Mouse (Mus musculus): ENCODE results near the gene Msrb1. TPM values are rescaled to one million over a fixed set of nuclear protein-coding genes. Genes with fewer than 3 reads are reported as not detected.

Gene Msrb1
- polyA plus RNA-seq, 1 experiment, result 57.8 TPM

- no peaks in the 10 kb centered on the region for H3K79me3 ChIP-seq (ENCODE audit: low read depth)
- H3ac ChIP-seq (ENCODE audit: control insufficient read depth, insufficient read length, low read depth), result no peak overlapping the region
- H3K4me3 ChIP-seq (ENCODE audit: insufficient read depth, poor library complexity, severe bottlenecking), result no peak overlapping the region
- TF ChIP-seq MYOG (IDR thresholded peaks at IDR 0.05; ENCODE audit: control insufficient read depth, extremely low read depth, insufficient read length) (no peak), MYOD1 (IDR thresholded peaks at IDR 0.05; ENCODE audit: control insufficient read depth, insufficient read length, low read depth) (no peak), CEBPB (IDR thresholded peaks at IDR 0.05; ENCODE audit: low read depth) (no peak), FOSL1 (IDR thresholded peaks at IDR 0.05; ENCODE audit: insufficient read depth, low read length, poor library complexity, severe bottlenecking) (no peak), USF1 (IDR thresholded peaks at IDR 0.05; ENCODE audit: low read depth) (no peak), CTCF (IDR thresholded peaks at IDR 0.05; ENCODE audit: control insufficient read depth, insufficient read depth, insufficient read length) (no peak), MAX (IDR thresholded peaks at IDR 0.05) (no peak)
- no peaks in the 10 kb centered on the region for H3K79me2 ChIP-seq (ENCODE audit: control insufficient read depth, insufficient read depth)
- H3K36me3 ChIP-seq (ENCODE audit: control insufficient read depth, insufficient read depth), result no peaks in the 10 kb centered on the region
- H3K27me3 ChIP-seq (ENCODE audit: control insufficient read depth, insufficient read depth, insufficient read length), result peaks cover 56% of the 10 kb centered on the region
Observed at GRCm38 (mm10) chr17:24766266-24766875, 29.9 kb downstream of the Msrb1 start.

- no peaks in the 10 kb centered on the region for H3K36me3 ChIP-seq (ENCODE audit: control insufficient read depth, insufficient read depth)
- H3ac ChIP-seq (ENCODE audit: control insufficient read depth, insufficient read length, low read depth), result no peak overlapping the region
- peaks cover 58% of the 10 kb centered on the region for H3K27me3 ChIP-seq (ENCODE audit: control insufficient read depth, insufficient read depth, insufficient read length)
- no peaks in the 10 kb centered on the region for H3K79me2 ChIP-seq (ENCODE audit: control insufficient read depth, insufficient read depth)
- H3K79me3 ChIP-seq (ENCODE audit: low read depth), result no peaks in the 10 kb centered on the region
- TF ChIP-seq CTCF (IDR thresholded peaks at IDR 0.05; ENCODE audit: control insufficient read depth, insufficient read depth, insufficient read length), result no peak
- TF ChIP-seq MAX (IDR thresholded peaks at IDR 0.05), result no peak
- TF ChIP-seq MYOG (IDR thresholded peaks at IDR 0.05; ENCODE audit: control insufficient read depth, extremely low read depth, insufficient read length), result no peak
- TF ChIP-seq USF1 (IDR thresholded peaks at IDR 0.05; ENCODE audit: low read depth), result no peak
- TF ChIP-seq FOSL1 (IDR thresholded peaks at IDR 0.05; ENCODE audit: insufficient read depth, low read length, poor library complexity, severe bottlenecking), result no peak
- TF ChIP-seq CEBPB (IDR thresholded peaks at IDR 0.05; ENCODE audit: low read depth), result no peak
- TF ChIP-seq MYOD1 (IDR thresholded peaks at IDR 0.05; ENCODE audit: control insufficient read depth, insufficient read length, low read depth), result no peak
- no peak overlapping the region for H3K4me3 ChIP-seq (ENCODE audit: insufficient read depth, poor library complexity, severe bottlenecking)
Observed at GRCm38 (mm10) chr17:24769146-24769545, 32.7 kb downstream of the Msrb1 start.

- Histone ChIP-seq H3K36me3 (ENCODE audit: control insufficient read depth, insufficient read depth) (no peaks in the 10 kb centered on the region), H3K27me3 (ENCODE audit: control insufficient read depth, insufficient read depth, insufficient read length) (peaks cover 44% of the 10 kb centered on the region), H3K79me3 (ENCODE audit: low read depth) (no peaks in the 10 kb centered on the region), H3K4me3 (ENCODE audit: insufficient read depth, poor library complexity, severe bottlenecking) (no peak overlapping the region), H3K79me2 (ENCODE audit: control insufficient read depth, insufficient read depth) (no peaks in the 10 kb centered on the region), H3ac (ENCODE audit: control insufficient read depth, insufficient read length, low read depth) (no peak overlapping the region)
- no peak for TF ChIP-seq USF1 (IDR thresholded peaks at IDR 0.05; ENCODE audit: low read depth)
- TF ChIP-seq MYOG (IDR thresholded peaks at IDR 0.05; ENCODE audit: control insufficient read depth, extremely low read depth, insufficient read length), result no peak
- no peak for TF ChIP-seq FOSL1 (IDR thresholded peaks at IDR 0.05; ENCODE audit: insufficient read depth, low read length, poor library complexity, severe bottlenecking)
- no peak for TF ChIP-seq CEBPB (IDR thresholded peaks at IDR 0.05; ENCODE audit: low read depth)
- TF ChIP-seq MYOD1 (IDR thresholded peaks at IDR 0.05; ENCODE audit: control insufficient read depth, insufficient read length, low read depth), result no peak
Observed at GRCm38 (mm10) chr17:24773241-24773640, 36.8 kb downstream of the Msrb1 start.

GRCm38 (mm10) chr17:24775173-24775572 lies 38.7 kb downstream of the Msrb1 start:
- Histone ChIP-seq H3K79me2 (ENCODE audit: control insufficient read depth, insufficient read depth) (no peaks in the 10 kb centered on the region), H3K36me3 (ENCODE audit: control insufficient read depth, insufficient read depth) (no peaks in the 10 kb centered on the region), H3K27me3 (ENCODE audit: control insufficient read depth, insufficient read depth, insufficient read length) (peaks cover 39% of the 10 kb centered on the region), H3K4me3 (ENCODE audit: insufficient read depth, poor library complexity, severe bottlenecking) (no peak overlapping the region), H3ac (ENCODE audit: control insufficient read depth, insufficient read length, low read depth) (no peak overlapping the region), H3K79me3 (ENCODE audit: low read depth) (no peaks in the 10 kb centered on the region)
- TF ChIP-seq CEBPB (IDR thresholded peaks at IDR 0.05; ENCODE audit: low read depth) (no peak), FOSL1 (IDR thresholded peaks at IDR 0.05; ENCODE audit: insufficient read depth, low read length, poor library complexity, severe bottlenecking) (no peak), CTCF (IDR thresholded peaks at IDR 0.05; ENCODE audit: control insufficient read depth, insufficient read depth, insufficient read length) (no peak), MAX (IDR thresholded peaks at IDR 0.05) (no peak), USF1 (IDR thresholded peaks at IDR 0.05; ENCODE audit: low read depth) (no peak), MYOG (IDR thresholded peaks at IDR 0.05; ENCODE audit: control insufficient read depth, extremely low read depth, insufficient read length) (no peak), MYOD1 (IDR thresholded peaks at IDR 0.05; ENCODE audit: control insufficient read depth, insufficient read length, low read depth) (no peak)

GRCm38 (mm10) chr17:24777073-24777472 lies 40.6 kb downstream of the Msrb1 start:
- Histone ChIP-seq H3K36me3 (ENCODE audit: control insufficient read depth, insufficient read depth) (no peaks in the 10 kb centered on the region), H3ac (ENCODE audit: control insufficient read depth, insufficient read length, low read depth) (no peak overlapping the region), H3K79me2 (ENCODE audit: control insufficient read depth, insufficient read depth) (no peaks in the 10 kb centered on the region), H3K79me3 (ENCODE audit: low read depth) (no peaks in the 10 kb centered on the region), H3K4me3 (ENCODE audit: insufficient read depth, poor library complexity, severe bottlenecking) (no peak overlapping the region), H3K27me3 (ENCODE audit: control insufficient read depth, insufficient read depth, insufficient read length) (peaks cover 41% of the 10 kb centered on the region)
- TF ChIP-seq FOSL1 (IDR thresholded peaks at IDR 0.05; ENCODE audit: insufficient read depth, low read length, poor library complexity, severe bottlenecking), result no peak
- no peak for TF ChIP-seq MYOG (IDR thresholded peaks at IDR 0.05; ENCODE audit: control insufficient read depth, extremely low read depth, insufficient read length)

DNA sequence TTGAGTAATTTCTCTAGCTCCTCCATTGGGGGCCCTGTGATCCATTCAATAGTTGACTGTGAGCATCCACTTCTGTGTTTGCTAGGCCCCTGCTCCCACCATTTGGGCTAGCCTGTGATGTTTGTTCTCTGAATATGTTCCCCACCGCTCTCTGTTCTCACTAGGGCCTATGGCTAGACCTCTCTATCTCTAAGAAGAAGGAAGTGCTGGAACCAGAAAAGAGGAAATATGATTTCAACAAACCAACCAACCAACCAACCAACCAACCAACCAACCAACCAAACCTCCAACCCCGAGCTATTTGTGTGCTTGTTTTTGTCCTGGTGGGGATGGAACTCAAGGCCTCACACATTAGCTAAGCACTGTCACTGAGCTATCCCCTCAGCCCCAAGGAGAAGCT lies 44.4 kb downstream of the Msrb1 start:
- no peaks in the 10 kb centered on the region for H3K79me3 ChIP-seq (ENCODE audit: low read depth)
- no peaks in the 10 kb centered on the region for H3K36me3 ChIP-seq (ENCODE audit: control insufficient read depth, insufficient read depth)
- no peak overlapping the region for H3K4me3 ChIP-seq (ENCODE audit: insufficient read depth, poor library complexity, severe bottlenecking)
- peaks cover 27% of the 10 kb centered on the region for H3K27me3 ChIP-seq (ENCODE audit: control insufficient read depth, insufficient read depth, insufficient read length)
- TF ChIP-seq CEBPB (IDR thresholded peaks at IDR 0.05; ENCODE audit: low read depth) (no peak), CTCF (IDR thresholded peaks at IDR 0.05; ENCODE audit: control insufficient read depth, insufficient read depth, insufficient read length) (no peak), MYOG (IDR thresholded peaks at IDR 0.05; ENCODE audit: control insufficient read depth, extremely low read depth, insufficient read length) (no peak), FOSL1 (IDR thresholded peaks at IDR 0.05; ENCODE audit: insufficient read depth, low read length, poor library complexity, severe bottlenecking) (no peak), MYOD1 (IDR thresholded peaks at IDR 0.05; ENCODE audit: control insufficient read depth, insufficient read length, low read depth) (no peak), MAX (IDR thresholded peaks at IDR 0.05) (no peak)
- no peak overlapping the region for H3ac ChIP-seq (ENCODE audit: control insufficient read depth, insufficient read length, low read depth)
- H3K79me2 ChIP-seq (ENCODE audit: control insufficient read depth, insufficient read depth), result no peaks in the 10 kb centered on the region

Data from C2C12 (cell line).